Mouse (Mus musculus) CH12.LX (cell line): ENCODE data around the gene Cct6b.
A peak's percentile ranks its signal among the peaks of the same experiment; 100 is the strongest.

Experiments
- BHLHE40 ChIP-seq: IDR thresholded peaks from 2 replicates; pipeline ENCODE4 v1.6.1; 2011; ENCODE audit warnings: mild to moderate bottlenecking, low read depth, low read length, improper control_type of control experiment
- CTCF ChIP-seq, 2 experiments: IDR thresholded peaks in 1 of 2; conservative IDR thresholded peaks in 1 of 2; 2 replicates each; pipeline ENCODE4 v1.5.1; 2011 to 2012; ENCODE audit warnings: low read depth in 2 of 2, low read length in 2 of 2, improper control_type of control experiment in 1 of 2, inconsistent platforms in 1 of 2, mild to moderate bottlenecking in 1 of 2, moderate library complexity in 1 of 2
- E2F4 ChIP-seq: IDR thresholded peaks from 2 replicates; pipeline ENCODE4 v1.6.1; 2011; ENCODE audit warnings: low read depth, low read length, improper control_type of control experiment; ENCODE audit not compliant: insufficient replicate concordance
- ETS1 ChIP-seq: conservative IDR thresholded peaks from 2 replicates; pipeline ENCODE4 v1.6.1; 2012; ENCODE audit warnings: low read depth, mild to moderate bottlenecking, inconsistent platforms, low read length, improper control_type of control experiment, moderate library complexity
- MAX ChIP-seq: IDR thresholded peaks from 2 replicates; pipeline ENCODE4 v1.6.1; 2011; ENCODE audit warnings: low read length, improper control_type of control experiment
- MAZ ChIP-seq: IDR thresholded peaks from 2 replicates; pipeline ENCODE4 v1.6.1; 2012; ENCODE audit warnings: low read depth, mild to moderate bottlenecking, inconsistent platforms, low read length, improper control_type of control experiment, moderate library complexity
- MXI1 ChIP-seq: IDR thresholded peaks from 2 replicates; pipeline ENCODE4 v1.6.1; 2011; ENCODE audit warnings: mild to moderate bottlenecking, low read depth, low read length, improper control_type of control experiment
- POLR2A ChIP-seq: IDR thresholded peaks from 2 replicates; pipeline ENCODE4 v1.6.1; 2011; ENCODE audit warnings: low read depth, mild to moderate bottlenecking, improper control_type of control experiment, low read length
- ZC3H11A ChIP-seq: IDR thresholded peaks from 2 replicates; pipeline ENCODE4 v1.6.1; 2012; ENCODE audit warnings: low read depth, mild to moderate bottlenecking, inconsistent platforms, low read length, improper control_type of control experiment
- ZKSCAN1 ChIP-seq: IDR thresholded peaks from 2 replicates; pipeline ENCODE4 v1.6.1; 2012; ENCODE audit warnings: low read depth, inconsistent platforms, low read length, improper control_type of control experiment, borderline replicate concordance
- ZMIZ1 ChIP-seq: IDR thresholded peaks from 2 replicates; pipeline ENCODE4 v1.6.1; 2012; ENCODE audit warnings: low read depth, mild to moderate bottlenecking, inconsistent platforms, low read length, improper control_type of control experiment

- TF ChIP-seq POLR2A = no peak
- TF ChIP-seq CTCF (conservative IDR thresholded peaks at IDR 0.05 in 1 of 2, IDR thresholded peaks at IDR 0.05 in 1 of 2; ENCODE audit: low read depth in 2 of 2, low read length in 2 of 2) = peak in 1 of 2 experiments; percentile 38; a peak in 2 of 4 replicates
- TF ChIP-seq MAX = no peak
- TF ChIP-seq BHLHE40 = no peak
- TF ChIP-seq ZKSCAN1 = no peak
- no peak for TF ChIP-seq E2F4
- no peak for TF ChIP-seq ZC3H11A
- no peak for TF ChIP-seq ZMIZ1
- TF ChIP-seq MAZ = no peak
- TF ChIP-seq MXI1 = no peak
- TF ChIP-seq ETS1 = no peak
Observed at GRCm38 (mm10) chr11:82726862-82727261, 37.3 kb downstream of the Cct6b start.
